Mouse (Mus musculus) splenic B cell, adult 2 months (primary cell): Measurements from ENCODE around the gene Crcp.

Experiments used
- DNase-seq: peaks from one replicate; pipeline ENCODE4 v3.0.0-alpha.2; 2011; ENCODE audit warnings: low read depth, low spot score
- H3K27me3 ChIP-seq: 2 replicates; pipeline ENCODE4 v1.6.1; 2012; ENCODE audit warnings: mild to moderate bottlenecking, low read length, moderate library complexity, mixed read lengths; ENCODE audit not compliant: control insufficient read depth, poor library complexity, insufficient read depth, severe bottlenecking
- H3K36me3 ChIP-seq: 2 replicates; pipeline ENCODE4 v1.6.1; 2012; ENCODE audit warnings: mild to moderate bottlenecking, low read length, moderate library complexity, mixed read lengths; ENCODE audit not compliant: control insufficient read depth, poor library complexity, insufficient read depth, severe bottlenecking

Gene Crcp

DNA sequence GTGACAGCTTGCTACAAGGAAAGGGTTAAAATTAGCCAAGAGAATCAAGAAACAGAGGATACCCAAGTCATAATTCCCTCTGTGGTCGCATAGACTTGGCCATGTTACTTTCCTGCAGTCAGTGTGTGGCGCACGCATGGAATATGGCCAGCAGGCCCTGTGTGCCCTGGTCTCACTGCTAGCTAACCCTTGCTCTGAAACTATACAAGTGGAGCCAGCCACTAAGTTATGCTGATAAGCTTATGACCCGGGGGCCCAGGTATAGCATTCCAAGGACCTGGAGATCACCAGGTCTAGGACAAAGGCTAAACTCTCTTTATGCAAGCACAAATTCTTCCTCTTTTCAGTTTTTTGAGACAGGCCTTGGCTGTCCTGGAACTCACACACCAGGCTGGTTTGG is 11.7 kb downstream of the Crcp start:
- H3K36me3 ChIP-seq: peaks cover 5% of the 10 kb centered on the region; the same call in 1 of the 2 replicates
- H3K27me3 ChIP-seq: no peaks in the 10 kb centered on the region
- no peak for DNase-seq

DNA sequence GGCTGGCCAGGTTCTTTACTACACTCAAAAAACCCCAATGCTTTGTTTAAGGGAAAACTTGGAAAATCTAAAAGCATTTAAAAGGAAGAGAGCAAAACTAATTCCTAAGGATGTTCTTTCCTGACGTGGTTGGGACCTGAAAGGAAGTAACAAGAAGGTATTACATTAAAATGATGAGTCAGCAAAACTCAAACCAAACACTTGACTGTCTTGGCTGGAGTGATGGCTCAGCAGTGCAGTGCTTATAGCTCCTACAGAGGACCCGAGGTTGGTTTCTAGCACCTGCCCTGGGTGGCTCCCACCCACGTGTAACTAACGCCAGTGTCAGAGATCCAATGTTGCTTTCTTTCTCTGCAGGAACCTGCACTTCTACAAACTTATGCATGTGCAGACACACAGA is 12.2 kb downstream of the Crcp start:
- Histone ChIP-seq H3K36me3 (peaks cover 5% of the 10 kb centered on the region; the same call in 1 of the 2 replicates), H3K27me3 (no peaks in the 10 kb centered on the region)
- no peak for DNase-seq

DNA sequence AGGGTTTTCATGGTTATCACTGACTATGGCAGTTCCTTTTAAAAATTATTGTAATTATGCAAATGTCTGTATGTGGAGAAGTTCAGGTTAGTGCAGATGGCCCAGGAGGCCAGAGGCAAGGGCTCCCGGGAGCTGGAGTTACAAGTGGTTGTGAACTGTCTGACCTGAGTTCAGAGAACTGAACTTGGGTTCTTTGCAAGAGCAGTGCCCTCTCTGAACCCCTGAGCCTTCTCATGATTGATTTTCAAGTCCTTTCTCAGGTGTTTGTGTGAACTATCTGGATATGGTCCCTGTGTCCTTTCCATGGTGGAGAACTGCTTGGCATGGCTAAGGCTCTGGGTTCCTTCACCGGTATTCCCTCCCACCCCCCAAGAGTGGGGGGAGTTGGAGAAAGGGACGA is 14.7 kb downstream of the Crcp start:
- Histone ChIP-seq H3K27me3 (no peaks in the 10 kb centered on the region), H3K36me3 (peaks cover 4% of the 10 kb centered on the region; the same call in 1 of the 2 replicates)
- no peak for DNase-seq

DNA sequence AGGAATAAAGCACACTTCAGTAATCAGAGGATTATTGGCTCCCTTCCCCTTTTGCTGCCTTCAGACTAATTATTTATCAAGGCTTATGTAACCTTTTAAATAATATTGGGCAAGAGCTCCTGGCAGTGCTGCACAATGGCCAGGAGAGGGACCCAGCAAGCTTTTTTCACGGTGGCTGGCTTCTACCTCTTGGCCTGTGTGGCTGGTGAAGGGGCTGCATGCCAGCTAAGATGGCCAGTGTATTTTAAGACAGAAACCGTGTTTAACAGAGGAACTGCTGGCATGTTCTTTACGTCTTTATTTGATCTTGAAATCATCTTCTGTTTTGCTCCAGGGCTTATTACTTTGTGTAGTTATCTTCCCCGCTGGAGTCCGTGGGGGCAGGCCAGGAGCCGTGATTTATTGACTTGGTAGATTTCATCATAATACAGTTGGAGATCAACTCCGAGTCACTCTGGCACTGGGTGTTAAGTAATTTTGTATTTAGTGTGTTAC is 15.2 kb downstream of the Crcp start:
- DNase-seq: peak; percentile 58

DNA sequence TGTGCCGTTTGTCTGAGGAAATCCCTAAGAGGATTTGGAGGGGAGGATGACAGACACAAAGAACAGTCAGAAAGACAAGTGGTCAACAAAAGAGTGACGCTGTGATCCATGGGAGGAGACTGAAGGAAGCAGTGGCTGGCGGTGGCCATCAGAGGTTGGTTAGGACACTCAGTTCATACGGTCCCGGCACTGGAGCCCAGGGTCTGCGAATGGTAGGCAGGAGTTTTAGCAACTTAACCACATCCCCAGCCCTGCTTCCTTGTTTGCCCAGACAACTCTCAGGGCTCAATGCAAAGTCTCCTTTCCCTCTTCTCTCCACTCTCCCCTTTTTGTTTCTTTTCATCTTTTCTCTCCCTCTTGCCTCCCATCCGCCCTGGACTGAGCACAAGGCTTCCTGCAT is 17.0 kb downstream of the Crcp start:
- Histone ChIP-seq H3K36me3 (peaks cover 4% of the 10 kb centered on the region), H3K27me3 (no peaks in the 10 kb centered on the region)
- DNase-seq: no peak

More for the DNA sequence above, 15.2 kb downstream of the Crcp start:
- Histone ChIP-seq H3K27me3 (no peaks in the 10 kb centered on the region), H3K36me3 (peaks cover 4% of the 10 kb centered on the region; the same call in 1 of the 2 replicates)

DNA sequence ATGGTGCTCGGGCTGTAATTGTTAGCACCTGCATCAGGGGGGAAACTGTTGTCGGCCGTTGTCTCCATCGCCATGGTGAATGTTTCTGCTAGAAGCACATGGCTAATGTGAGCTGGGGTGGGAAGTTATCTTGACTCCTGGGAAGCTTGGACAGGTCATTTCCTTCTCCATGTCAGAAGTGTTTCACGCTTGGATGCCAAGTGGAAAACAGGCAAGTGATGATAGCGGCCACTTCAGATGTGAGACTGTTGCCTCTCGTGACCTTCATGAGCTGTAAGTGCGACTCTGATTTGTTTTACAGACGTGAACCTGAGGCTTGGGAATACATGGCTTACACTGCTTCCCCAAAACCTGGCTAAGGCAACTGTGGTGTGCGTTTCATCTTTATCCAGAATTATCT is 17.5 kb downstream of the Crcp start:
- H3K36me3 ChIP-seq: peaks cover 7% of the 10 kb centered on the region
- DNase-seq: no peak
- H3K27me3 ChIP-seq: no peaks in the 10 kb centered on the region

DNA sequence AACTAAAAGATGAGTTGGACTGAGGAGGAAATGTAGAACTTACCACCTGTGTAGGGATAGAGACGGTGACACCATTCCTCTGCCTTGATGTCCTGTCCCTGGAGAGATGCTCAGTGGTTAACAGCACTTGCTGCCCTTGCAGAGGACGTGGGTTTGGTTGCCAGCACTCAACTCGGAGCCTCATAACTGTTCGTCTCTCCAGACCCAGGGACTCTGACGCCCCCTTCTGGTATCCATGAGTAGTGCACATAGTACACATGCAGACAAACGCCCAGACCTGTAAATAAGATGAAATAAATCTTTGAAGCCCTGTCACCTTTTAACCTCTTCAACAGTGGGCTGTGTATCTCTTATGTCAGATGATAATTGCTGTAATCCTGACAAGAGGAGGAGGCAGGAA is 17.9 kb downstream of the Crcp start:
- DNase-seq: peak; percentile 36
- H3K36me3 ChIP-seq: peaks cover 8% of the 10 kb centered on the region
- no peaks in the 10 kb centered on the region for H3K27me3 ChIP-seq

DNA sequence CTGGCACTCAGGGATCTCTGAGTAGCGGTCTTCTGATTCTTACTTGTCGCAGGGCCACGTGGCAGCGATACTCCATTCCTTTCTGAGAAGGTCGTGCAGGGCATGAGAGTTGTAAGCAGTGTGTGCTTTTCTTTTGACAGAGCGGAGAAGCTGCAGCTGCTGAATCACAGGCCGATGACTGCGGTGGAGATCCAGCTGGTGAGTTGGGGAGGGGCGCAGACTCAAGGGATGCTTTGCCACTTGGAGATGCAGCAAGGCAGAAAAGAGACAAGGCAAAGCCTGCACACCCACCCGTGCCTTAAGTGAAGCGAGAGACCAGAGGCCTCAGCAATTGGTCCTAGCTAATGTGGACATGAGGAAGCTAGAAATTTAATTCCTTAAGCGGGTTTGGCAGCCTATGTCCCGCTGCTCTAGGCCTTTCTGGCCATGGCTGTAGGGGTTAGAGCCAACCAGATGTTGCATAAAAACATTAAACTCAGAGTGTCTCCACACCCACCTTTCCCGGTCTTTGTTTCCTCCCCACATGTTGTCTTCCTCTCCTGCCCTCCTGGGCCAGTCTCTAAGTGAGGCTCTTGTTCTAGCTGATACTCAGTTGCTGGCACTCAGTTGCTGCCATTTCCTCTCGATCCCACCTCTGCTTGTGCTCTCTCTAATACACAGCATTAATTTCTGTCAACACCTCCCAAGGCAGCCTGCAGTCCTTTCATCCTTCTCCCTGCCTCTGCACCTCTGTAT is 19.9 kb downstream of the Crcp start:
- Histone ChIP-seq H3K27me3 (no peaks in the 10 kb centered on the region), H3K36me3 (peaks cover 6% of the 10 kb centered on the region)
- no peak for DNase-seq

DNA sequence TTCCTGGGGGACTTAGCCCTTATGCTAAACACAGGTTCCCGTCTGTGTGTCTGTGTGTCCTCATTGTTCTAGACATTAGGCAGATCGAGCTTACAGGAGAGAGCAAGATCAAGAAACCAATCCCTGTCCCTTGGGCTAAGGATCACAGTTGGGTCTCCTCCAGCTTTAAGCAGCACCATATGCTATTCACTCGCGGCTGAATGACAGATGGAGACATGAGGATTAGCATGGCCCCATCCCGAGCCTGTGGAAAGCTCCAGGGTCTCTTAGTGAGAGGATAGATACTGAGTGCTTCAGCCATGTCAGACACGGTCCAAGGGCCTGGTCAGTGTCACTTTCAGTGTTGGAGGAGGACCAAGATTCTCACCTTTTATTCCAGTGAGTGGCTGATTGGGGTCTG is 21.3 kb downstream of the Crcp start:
- H3K27me3 ChIP-seq: no peaks in the 10 kb centered on the region
- no peak for DNase-seq
- H3K36me3 ChIP-seq: peaks cover 6% of the 10 kb centered on the region

DNA sequence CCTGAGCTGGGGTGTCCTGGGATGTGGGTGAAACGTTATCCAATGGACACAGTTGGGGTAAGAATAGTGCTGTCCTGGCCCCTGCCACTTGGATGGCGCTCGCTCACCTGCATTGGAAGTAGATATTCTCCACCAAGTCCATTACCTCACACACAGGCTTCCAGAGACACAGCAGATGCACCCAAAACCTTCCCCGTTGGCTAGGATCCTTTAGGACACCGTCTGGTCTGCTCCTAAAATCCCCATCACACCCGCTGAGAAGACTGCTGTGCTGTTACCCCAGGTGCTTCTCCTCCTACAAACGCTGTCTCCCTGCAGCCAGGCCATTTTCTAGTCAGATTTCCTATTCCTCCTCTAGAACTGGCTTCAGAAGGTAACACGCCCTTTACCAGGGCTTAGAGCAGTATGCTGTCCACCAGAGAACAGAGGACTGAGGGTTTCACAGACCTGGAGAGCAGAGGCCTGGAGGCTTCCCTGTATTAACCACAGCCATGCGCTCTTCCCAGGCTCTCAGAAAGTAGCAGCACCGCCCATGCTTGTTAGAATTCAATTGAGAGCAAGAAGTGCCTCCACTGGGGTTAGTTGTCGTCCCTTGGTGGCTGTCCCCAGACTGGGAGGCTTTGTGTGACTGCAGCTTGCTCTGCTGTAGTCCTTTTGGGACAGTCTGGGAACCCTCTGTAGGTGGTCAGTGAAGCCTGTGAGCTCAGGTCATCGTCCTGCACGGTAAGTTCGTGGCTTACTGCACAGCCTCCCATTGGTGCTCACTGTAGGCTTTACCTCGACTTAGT is 22.2 kb downstream of the Crcp start:
- no peaks in the 10 kb centered on the region for H3K27me3 ChIP-seq
- no peak for DNase-seq
- peaks cover 6% of the 10 kb centered on the region for H3K36me3 ChIP-seq

DNA sequence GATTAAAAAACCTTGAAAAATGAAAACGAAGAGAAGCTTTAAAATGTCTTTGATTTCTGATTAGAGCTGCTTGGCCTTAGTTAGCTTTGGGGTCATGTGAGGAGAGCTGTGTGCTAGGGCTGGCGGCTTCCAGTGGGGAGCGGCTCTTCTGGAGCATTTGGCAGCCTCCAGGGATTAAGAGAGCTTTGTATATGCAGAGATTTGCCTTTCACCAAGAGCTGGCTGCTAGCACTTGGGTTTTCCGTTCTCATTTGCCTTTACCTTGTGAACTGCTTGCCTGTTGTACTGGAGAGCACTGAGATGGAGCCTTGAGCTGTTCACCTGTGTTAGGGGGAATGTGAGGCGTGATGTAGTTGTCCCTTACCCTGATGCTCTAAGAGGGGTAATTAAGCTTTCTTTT is 23.4 kb downstream of the Crcp start:
- DNase-seq: no peak
- Histone ChIP-seq H3K36me3 (peaks cover 6% of the 10 kb centered on the region), H3K27me3 (no peaks in the 10 kb centered on the region)

DNA sequence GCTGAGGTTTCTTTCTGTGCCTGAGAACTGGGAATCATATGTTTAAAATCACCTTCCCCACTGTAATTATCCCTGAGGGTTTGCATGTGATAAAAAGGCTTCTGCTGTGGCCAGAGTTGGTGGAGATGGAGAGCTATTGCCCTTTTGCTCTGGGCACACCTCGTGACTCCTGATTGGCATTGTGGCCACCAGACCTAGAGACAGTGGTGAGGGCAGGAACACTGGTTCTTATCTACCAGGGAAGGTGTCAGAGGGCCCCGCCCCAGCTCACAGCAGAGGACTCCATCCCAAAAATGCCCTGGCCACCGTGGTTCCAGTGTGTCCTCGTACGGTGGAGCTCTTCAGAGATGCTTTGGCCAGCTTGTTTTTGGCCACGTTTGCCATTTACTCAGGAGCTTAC is 23.9 kb downstream of the Crcp start:
- DNase-seq: no peak
- Histone ChIP-seq H3K36me3 (peaks cover 6% of the 10 kb centered on the region), H3K27me3 (no peaks in the 10 kb centered on the region)

DNA sequence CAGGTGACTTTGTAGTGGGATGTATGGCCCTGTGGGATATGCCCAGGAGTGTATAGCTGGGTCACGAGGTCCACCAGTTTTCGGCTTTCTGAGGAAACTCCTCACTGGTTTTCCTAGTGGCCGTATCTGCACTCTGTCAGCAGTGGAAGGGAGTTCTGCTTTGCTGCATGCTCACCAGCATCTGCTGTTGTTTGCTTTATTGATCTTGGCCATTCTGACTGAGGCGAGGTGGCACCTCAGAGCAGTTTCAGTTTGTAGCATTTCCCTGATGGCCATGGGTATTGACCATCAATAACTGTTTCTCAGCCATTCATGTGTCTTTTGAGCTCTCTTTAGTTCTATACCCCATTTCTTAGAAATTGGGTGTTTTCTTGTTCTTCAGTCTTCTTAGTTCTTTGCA is 26.6 kb downstream of the Crcp start:
- Histone ChIP-seq H3K36me3 (peaks cover 10% of the 10 kb centered on the region), H3K27me3 (no peaks in the 10 kb centered on the region)
- no peak for DNase-seq

DNA sequence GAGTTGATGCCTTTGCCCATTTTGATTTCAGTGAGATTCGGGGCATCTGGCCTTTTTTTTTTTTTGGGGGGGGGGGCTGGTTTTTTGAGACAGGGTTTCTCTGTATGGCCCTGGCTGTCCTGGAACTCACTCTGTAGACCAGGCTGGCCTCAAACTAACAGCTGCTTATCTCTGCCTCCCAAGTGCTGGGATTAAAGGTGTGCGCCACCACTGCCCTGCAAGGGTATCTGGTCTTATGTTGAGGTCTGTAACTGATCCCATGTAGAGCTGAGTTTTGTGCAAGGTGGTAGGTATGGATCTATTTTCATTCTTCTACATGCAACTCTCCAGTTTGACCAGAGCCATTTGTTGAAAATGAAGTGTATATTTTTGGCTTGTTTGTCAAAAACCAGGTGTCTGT is 27.2 kb downstream of the Crcp start:
- no peak for DNase-seq
- H3K36me3 ChIP-seq: peaks cover 8% of the 10 kb centered on the region
- H3K27me3 ChIP-seq: no peaks in the 10 kb centered on the region
